Mouse (Mus musculus) lung, adult 2 months (tissue): ENCODE data around the gene Akip1.

Experiments
- CTCF ChIP-seq: fragments of 200-500 bp; IDR thresholded peaks from 2 replicates; pipeline ENCODE4 v1.5.1; 2011; ENCODE audit warnings: mild to moderate bottlenecking, low read length, control low read depth; ENCODE audit not compliant: insufficient read depth
- POLR2A ChIP-seq: fragments of 200-500 bp; IDR thresholded peaks from 2 replicates; pipeline ENCODE4 v1.6.1; 2011; ENCODE audit warnings: low read depth, mild to moderate bottlenecking, control low read depth, low read length, borderline replicate concordance; ENCODE audit errors: extremely low read depth

DNA sequence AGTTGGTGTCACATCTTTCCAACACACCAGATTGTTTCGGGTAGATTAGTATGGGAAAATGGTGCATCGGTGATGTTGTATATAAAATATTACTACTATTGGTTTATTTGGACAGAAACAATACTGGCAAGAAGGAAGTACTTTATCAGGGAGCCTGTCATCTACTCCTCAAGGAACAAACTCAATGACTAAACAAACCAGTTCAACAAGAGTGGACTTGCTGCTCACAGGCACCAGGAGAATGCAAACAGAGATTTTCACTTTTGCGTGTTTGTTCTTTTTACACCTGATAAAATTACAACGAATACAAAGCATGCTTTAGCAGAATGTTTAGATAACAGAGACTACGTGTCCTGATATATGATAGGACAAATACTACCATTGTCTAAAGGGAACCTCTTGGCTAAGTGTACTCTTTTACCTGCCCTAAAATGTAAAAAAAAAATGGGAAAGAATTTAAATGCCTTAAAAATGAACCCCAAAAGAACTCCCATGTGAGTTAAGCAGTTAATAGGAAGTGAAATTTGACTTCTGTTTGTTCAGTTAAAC is 36.4 kb downstream of the Akip1 start:
- TF ChIP-seq CTCF (no peak), POLR2A (no peak)
